In genomic region chr16:17024469-17025148, GRCm38 (mm10) we compare ENCODE assay signal across 10 mouse cellular contexts. TPM values are rescaled to one million over a fixed set of nuclear protein-coding genes. Genes with fewer than 3 reads are reported as not detected.
DNase-seq lines count a peak whose midpoint lies in the region; ATAC-seq lines count a peak whose summit lies in the region.
"Had no signal": no experiment of that assay in that cellular context is flagged by ENCODE, and none has a peak within 500 bp of the region (broad histone marks: within the 10 kb centered on the region; RNA-seq: fewer than 3 reads in every experiment).

No protein-coding gene starts in this region.

- ATAC-seq in cerebellum, adult (ENCODE audit: insufficient number of reproducible peaks, low FRiP score, low TSS enrichment) = peak; percentile 31; the same call in 1 of the 2 replicates
- ATAC-seq in erythroid progenitor cell, adult 5-6 weeks (replicated peaks; ENCODE audit: low FRiP score, poor library complexity, severe bottlenecking) = no peak
- ATAC-seq: forebrain, embryonic 14.5 days had no signal

- no peak for DNase-seq in cerebellum, postnatal 4 days (ENCODE audit: low spot score in 2 of 2)
- DNase-seq in urinary bladder, postnatal 14 days (ENCODE audit: low spot score) = peak; percentile 9
- DNase-seq in urinary bladder, adult 18-20 months (ENCODE audit: low spot score in 2 of 2) = no peak
- peak; percentile 19 to 30 for DNase-seq in gastrocnemius, postnatal 36 days
- DNase-seq in ovary, postnatal 10 days (ENCODE audit: low spot score) = no peak
- no peak for DNase-seq in left cerebral cortex, adult 18-20 months (ENCODE audit: low spot score in 2 of 2)
- DNase-seq: kidney, adult 8-10 months had no signal

- intact Hi-C loops in gastrocnemius, postnatal 36 days (cut with DNase I) = no loop called here

RNA-seq across cellular contexts. Expression of gene Mapk1, which starts 41.4 kb away (rescaled TPM):
- 10 to 100 TPM; 87.9 to 89.5 TPM for total RNA-seq in gastrocnemius, postnatal 36 days (2021)
- 100 to 1,000 TPM; 448 to 457 TPM for total RNA-seq in left cerebral cortex, adult 18-20 months (2021)
- 81.7 and 109 TPM in 2 replicates for total RNA-seq in erythroid progenitor cell, adult 5-6 weeks (2015; ENCODE audit: low replicate concordance)
- 113 and 116 TPM in 2 replicates for total RNA-seq in erythroid progenitor cell, adult 5-6 weeks (2017; ENCODE audit: low replicate concordance)

RNA-seq across cellular contexts. Expression of gene Ypel1, which starts 44.9 kb away (rescaled TPM):
- under 1 TPM; 0.69 to 0.94 TPM for total RNA-seq in gastrocnemius, postnatal 36 days (2021)
- 10 to 100 TPM; 30.8 to 40.4 TPM for total RNA-seq in left cerebral cortex, adult 18-20 months (2021)
- not detected in 2 replicates for total RNA-seq in erythroid progenitor cell, adult 5-6 weeks (2015; ENCODE audit: low replicate concordance)
- total RNA-seq in erythroid progenitor cell, adult 5-6 weeks (2017; ENCODE audit: low replicate concordance) = not detected in 2 replicates

Comparison
In these comparisons a context has a peak if more than half of its experiments do, and no peak if none do; other contexts are left out.
1. DNase-seq: peak in urinary bladder, postnatal 14 days (single experiment) and gastrocnemius, postnatal 36 days (2 of 2); none in cerebellum, postnatal 4 days (0 of 2), urinary bladder, adult 18-20 months (0 of 2), ovary, postnatal 10 days (single experiment) and left cerebral cortex, adult 18-20 months (0 of 2).
2. RNA of gene Ypel1, which starts 44.9 kb away (total RNA-seq): 30.8 to 40.4 TPM in left cerebral cortex, adult 18-20 months; 0.69 to 0.94 TPM in gastrocnemius, postnatal 36 days and not detected in erythroid progenitor cell, adult 5-6 weeks; every median in the first group is over 10 times any median in the second.